Mouse (Mus musculus) megakaryocyte progenitor cell, adult 5-6 weeks (primary cell): ENCODE measurements around the gene Lsamp. TPM values are rescaled to one million over a fixed set of nuclear protein-coding genes. Genes with fewer than 3 reads are reported as not detected.

Experiments used
- ATAC-seq: replicated peaks from 2 replicates; pipeline ENCODE4 v1.8.0; 2016; ENCODE audit warnings: mild to moderate bottlenecking, moderate TSS enrichment, inconsistent platforms; ENCODE audit not compliant: poor library complexity
- total RNA-seq, 2 experiments: library from RNA; stranded (forward) in 1 of 2; stranded (reverse) in 1 of 2; fragments of 157-497, 149-512 nt in 1 of 2; fragments of 200-1000 nt in 1 of 2; gene quantifications; 2 replicates each; pipeline versions ENCODE4 v1.2.3 to v1.2.4; 2015 to 2017

Lsamp gene
- total RNA-seq, 2 experiments from 2014 or later = not detected

GRCm38 (mm10) chr16:41701790-41702428, 1717.7 kb downstream of the Lsamp start:
- no peak for ATAC-seq

- no peak for ATAC-seq
These were observed 1744.9 kb downstream of the Lsamp start for GRCm38 (mm10) chr16:41728900-41729585.

- no peak for ATAC-seq
These were observed 1745.8 kb downstream of the Lsamp start for GRCm38 (mm10) chr16:41729911-41730310.

GRCm38 (mm10) chr16:41745037-41745436, 1760.9 kb downstream of the Lsamp start:
- no peak for ATAC-seq

- ATAC-seq = no peak
These were observed 1762.2 kb downstream of the Lsamp start for GRCm38 (mm10) chr16:41746235-41746911.

GRCm38 (mm10) chr16:41747874-41748273, 1763.7 kb downstream of the Lsamp start:
- ATAC-seq = no peak

DNA sequence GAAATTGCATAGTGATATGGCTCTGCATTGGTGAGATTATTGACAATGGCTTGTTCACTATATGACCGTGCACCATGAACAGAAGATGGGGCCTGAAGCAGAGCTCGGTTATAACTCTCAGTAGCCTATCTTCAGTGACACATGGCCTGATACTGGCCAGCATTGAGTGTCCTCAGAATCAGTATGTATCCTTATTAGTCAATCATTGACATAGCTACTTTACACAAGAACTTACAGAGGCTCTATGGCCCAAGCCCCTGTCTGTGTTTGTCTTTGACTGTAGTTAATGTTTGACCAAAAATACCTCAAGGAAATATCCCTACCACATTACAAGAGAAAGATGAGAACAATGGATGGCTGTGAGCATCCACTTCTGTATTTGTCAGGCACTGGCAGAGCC, 1764.6 kb downstream of the Lsamp start:
- no peak for ATAC-seq

- ATAC-seq = no peak
These were observed 1780.1 kb downstream of the Lsamp start for GRCm38 (mm10) chr16:41764285-41764684.

DNA sequence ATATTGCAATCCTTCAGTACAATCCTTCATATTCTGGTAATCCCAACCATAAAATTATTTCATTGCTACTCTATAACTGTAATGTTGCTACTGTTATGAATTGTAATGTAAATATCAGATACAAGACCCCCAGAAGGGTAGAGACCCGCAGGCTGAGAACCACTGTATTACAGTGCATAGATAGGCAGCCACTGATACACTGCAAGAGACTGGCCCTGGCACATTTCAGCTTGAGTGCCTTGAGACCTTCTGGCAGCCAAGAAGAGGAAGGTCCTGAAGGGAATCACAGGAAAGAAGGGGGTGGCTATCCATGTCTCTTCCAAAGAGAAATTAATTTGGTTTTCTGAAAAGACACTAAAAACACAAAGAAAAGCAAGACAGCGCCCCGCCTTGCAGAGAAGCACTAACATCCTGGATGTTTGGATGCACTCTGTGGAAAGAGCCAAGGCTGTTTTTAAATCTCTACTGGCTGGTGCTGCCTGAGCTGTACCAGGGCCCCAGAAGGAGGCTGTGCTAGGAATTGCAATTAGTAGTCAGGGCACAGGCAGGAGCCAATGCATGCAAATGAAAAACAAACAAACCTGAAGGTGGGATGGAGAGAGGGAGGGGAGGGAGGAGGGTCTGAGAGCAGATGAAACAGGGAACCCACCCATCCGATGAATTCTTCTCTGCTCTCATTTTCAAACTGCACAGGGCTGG, 1787.4 kb downstream of the Lsamp start:
- no peak for ATAC-seq

DNA sequence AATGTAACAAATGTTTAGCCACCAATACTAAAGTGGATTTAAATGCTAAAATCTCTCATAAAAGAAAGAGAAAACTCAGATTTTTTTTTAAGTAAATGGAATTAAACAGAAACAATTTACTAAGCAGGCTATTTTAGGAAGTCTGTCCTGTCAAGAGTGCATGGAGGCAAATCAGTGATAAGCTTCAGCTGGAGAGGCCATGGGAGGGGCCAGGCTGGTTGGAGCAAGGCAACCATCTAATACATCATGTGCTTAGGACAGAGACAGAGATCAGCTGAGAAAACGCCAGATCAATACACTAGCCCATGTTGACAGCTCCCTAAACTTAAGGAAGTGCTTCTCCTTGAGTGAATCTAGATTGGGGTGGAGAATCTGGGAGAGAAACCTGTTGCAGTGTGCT, 1793.4 kb downstream of the Lsamp start:
- ATAC-seq = no peak

GRCm38 (mm10) chr16:41785600-41785999, 1801.4 kb downstream of the Lsamp start:
- ATAC-seq = no peak

DNA sequence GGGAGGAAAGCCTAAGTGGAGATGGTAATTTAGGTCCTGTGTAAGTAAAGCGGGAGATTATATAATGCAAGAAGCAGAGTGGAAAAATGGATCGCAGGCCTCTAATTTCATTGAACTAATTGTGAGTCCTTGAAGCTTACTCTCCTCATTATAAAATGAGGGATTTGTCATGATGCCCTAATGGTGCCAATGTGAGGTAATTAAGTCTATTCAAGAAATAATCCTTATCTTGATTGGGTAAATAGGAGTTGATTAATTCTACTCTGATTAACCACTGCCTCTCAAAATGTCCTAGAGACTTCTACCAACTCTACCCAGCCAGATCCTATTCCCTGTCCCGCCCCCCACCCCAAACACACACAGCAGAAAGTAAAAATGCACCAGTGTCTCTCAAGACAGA, 1802.5 kb downstream of the Lsamp start:
- ATAC-seq = no peak

GRCm38 (mm10) chr16:41787146-41787545, 1803.0 kb downstream of the Lsamp start:
- ATAC-seq = no peak

- no peak for ATAC-seq
These were observed 1805.9 kb downstream of the Lsamp start for GRCm38 (mm10) chr16:41790016-41790415.

DNA sequence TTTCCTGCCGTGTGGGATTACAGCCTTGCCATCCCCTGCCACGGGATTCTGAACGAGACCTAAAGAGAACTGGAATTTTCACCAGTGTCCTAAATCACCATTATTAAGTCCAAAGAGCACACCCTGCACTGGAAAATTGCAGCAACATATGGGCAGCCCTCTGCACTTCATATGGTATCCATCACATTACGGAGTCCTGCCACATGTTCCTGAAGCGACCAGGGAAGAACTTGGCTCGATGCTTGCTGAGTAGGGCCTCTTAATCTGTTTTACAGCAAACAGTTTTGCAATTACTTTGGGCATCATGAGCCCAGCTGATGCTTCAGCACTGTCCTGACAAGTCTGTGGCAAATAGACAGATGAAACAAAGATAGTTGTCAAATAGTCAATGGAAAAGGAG, 1836.2 kb downstream of the Lsamp start:
- no peak for ATAC-seq

GRCm38 (mm10) chr16:41826899-41827604, 1842.9 kb downstream of the Lsamp start:
- peak; percentile 58 for ATAC-seq

DNA sequence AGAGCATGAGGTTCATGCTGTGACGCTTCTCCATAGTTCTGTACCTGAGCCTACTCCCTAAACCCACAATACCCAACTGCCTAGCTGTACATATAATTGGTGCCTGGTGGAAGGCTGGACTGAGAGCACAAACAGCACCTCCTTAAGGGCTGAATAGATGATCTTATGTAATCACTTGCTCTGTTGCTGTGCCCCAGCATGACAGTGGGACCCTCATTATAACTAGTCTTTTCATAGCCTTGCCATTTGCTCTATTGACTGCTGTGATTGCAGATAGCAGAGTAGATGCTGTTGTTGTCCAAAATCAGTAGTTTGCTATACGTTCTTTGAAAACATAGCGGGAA, 1843.4 kb downstream of the Lsamp start:
- ATAC-seq = no peak

DNA sequence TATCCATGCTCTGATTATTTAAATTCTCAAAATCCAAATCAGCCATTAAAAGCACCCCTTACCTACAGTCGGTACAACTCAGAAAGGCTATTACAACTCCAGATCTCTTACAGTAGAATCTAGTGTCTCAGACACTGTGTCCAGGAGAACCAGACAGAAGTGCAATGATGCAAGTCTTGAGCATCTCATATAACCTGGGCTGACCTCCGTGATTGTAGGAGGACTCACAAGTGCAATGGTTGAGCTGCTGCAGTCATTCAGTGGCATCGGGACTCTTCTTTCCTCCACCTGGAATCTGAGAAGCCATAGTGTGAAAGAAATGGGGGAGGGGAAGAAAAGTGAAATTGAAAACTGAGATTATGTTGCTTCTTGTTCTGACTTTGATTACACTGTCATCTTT, 1850.5 kb downstream of the Lsamp start:
- no peak for ATAC-seq

GRCm38 (mm10) chr16:41835745-41836144, 1851.6 kb downstream of the Lsamp start:
- ATAC-seq = no peak

DNA sequence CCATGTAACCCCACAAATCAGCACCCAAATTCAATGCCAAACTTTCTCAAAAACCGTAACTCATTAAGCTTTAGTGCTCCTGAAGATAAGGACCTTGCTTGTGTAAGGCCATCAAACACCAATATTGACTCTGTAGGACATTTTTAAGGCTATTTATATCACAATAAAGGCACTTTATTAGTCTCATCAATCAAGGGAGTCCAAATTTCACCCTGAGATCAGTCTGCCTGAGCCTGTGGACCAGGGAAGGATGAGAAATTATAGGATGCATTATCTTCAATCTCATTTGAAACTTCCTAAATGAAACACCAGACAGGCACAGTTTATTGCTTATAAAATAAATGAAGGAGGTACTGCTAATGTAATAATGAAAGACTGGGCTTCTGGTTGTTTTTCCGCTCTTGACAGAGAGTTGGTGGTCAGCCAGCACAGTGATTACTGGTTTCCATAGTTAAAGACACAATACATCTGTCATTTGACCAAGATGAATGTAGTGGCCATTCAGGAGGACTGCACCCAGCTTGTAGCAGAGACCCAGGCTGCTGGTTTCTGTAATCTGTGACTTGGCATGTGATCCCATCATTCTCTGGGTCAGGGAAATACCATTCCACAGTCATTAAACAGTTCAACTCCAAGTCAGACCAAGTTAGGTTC, 1855.7 kb downstream of the Lsamp start:
- ATAC-seq = no peak

DNA sequence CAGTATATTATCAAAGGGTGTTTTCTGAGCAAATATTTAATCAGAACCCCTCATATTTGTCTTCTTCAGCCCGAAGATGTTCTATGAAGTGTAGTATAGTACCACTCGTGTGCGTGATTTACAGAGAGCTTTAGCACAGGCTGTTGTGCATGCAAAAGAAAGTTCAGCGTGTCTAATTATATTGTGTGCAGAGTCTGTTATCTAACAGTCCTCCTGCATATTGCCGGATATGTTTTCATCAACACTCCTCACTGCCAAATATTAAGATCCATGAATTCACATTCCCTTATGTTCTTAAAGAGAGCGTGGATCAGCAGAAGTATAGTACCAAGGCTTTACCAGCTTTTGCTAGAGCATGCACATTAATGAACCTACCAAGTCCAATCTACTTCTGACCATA, 1862.7 kb downstream of the Lsamp start:
- ATAC-seq = no peak
